Mouse (Mus musculus) gonadal fat pad, adult 2 months (tissue): ENCODE data around the gene Sorcs2. TPM values are rescaled to one million over a fixed set of nuclear protein-coding genes. Genes with fewer than 3 reads are reported as not detected.

Source experiments
- DNase-seq: peaks from one replicate; pipeline ENCODE4 v3.0.0-alpha.2; 2012; ENCODE audit warnings: low read depth
- polyA plus RNA-seq: library from polyadenylated mRNA; depleted of rRNA; stranded (reverse); fragments of >200 nt; gene quantifications from 2 replicates; pipeline ENCODE4 v1.2.3, GENCODE M21; 2012

The Sorcs2 gene
- polyA plus RNA-seq, 1 experiment, result 11.5 TPM

- no peak for DNase-seq
These were observed 169.3 kb downstream of the Sorcs2 start for GRCm38 (mm10) chr5:36228405-36229370.

DNA sequence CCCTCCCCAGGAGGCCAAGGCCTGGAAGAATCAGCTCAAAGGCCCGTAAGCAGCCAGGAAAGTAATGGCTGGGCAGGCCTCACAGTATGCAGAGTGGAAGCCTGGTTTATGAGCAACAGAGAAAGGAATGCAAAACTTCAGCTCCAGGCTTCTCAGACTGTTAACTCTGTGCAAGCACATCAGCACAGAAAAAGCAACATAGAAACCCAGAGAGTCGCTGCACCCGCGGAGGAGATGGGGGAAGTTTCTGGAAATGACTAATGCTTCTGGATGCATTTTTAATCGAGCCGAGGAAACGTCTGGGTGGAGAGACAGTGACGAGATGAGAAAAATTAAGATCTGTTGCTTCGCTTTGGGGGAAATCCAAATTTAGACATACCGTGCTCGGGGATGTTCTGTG is 171.6 kb downstream of the Sorcs2 start:
- DNase-seq, result no peak

GRCm38 (mm10) chr5:36225855-36226254 is 172.1 kb downstream of the Sorcs2 start:
- no peak for DNase-seq

DNA sequence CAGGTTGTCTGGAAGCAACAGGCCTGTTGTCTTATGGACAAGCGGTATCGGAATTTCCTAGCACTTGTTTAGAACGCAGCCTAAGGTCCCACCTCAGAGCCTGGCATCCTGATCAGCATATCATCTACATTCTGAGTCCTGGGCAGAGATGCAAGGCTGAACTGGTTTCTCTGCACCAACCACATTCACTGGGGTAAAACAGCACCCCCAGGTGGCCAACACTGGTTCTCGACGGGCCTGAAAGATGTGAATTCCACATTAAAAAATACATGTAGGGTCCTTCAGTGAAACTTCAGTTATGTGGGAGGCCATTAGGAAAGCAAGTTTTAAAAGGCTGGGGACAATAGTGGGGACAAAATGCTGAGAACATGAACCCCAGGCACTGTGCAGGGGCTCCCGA is 174.2 kb downstream of the Sorcs2 start:
- no peak for DNase-seq

GRCm38 (mm10) chr5:36220626-36221025 is 177.3 kb downstream of the Sorcs2 start:
- DNase-seq, result no peak

DNA sequence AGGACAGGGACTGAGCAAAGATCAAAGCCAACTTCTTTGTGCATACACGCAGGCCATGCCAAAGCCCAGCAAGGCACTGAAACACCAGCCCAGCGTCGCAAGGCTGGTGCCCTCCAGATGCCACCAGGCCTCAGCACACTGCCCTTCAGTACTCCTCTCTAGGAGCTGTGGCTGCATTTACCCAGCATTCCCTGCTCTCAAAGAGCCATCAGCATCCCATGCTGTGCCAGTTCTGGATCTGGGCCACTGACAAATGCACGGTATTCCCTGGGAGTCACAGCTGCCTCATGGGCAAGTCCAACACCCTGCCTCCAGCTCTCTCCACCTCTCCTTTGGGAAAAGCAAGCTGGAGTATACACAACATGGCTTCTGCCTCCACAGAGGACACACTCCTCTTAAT is 177.8 kb downstream of the Sorcs2 start:
- no peak for DNase-seq

- DNase-seq, result no peak
These were observed 184.6 kb downstream of the Sorcs2 start for GRCm38 (mm10) chr5:36213310-36213709.

- no peak for DNase-seq
These were observed 189.1 kb downstream of the Sorcs2 start for GRCm38 (mm10) chr5:36208803-36209202.

- no peak for DNase-seq
These were observed 192.5 kb downstream of the Sorcs2 start for GRCm38 (mm10) chr5:36205397-36205796.

DNA sequence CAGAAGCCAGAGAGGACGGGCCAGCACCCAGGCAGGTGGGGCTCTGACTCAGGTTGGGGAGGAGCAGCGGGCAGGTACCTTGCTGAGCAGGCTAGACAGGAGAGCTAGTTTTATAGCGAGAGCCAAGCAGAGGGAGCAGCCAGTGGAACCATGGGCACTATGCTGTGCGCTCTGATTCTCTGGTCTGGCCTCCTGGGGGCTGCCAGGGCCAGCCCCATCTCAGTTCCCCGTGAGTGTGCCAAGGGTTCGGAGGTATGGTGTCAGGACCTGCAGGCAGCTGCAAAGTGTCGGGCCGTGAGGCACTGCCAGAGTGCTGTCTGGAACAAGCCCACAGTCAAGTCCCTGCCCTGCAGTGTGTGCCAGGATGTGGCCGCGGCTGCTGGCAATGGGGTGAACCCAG is 194.0 kb downstream of the Sorcs2 start, which contains the start of gene Psapl1:
Psapl1 (plus strand) TSS at position 106 of the 400 bp plus-strand sequence.
- no peak for DNase-seq

DNA sequence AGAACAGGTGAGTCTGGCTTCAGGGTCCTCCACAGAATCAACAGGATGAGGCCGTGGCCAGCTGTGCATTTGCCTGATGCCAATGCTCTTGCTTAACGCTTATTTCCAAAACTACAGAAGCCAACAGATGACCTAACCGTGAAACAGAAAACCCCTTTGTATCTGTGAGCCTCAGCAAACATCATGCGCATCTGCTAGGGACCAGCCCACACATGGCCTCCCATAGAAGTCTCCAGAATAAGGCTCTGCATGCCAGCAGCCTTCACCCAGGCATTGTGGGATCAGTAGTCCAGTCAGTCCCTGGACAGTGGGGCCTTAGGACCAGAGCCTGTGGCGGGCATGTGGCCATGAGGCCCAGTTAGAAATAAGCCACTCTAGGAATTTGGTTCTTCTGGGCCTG is 194.5 kb downstream of the Sorcs2 start:
- no peak for DNase-seq

DNA sequence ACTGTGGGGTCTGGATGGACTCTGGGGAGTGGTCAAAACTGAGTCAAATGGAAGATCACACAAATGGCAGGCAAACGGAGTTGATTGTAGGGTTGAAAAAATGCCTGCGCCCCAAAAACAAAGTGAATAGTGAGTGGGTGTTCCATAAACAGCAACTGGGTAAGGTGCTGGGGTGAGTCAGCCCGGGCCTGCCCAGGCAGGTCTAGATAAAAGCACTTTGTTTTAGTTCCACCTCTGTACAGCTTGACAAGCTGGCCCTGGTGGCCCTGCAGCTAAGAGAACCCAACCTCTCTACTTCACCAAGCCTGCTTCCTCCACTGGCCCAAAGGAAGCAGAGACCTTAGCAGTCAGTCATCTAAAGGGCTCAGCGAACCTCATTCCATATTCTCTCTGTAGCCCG is 195.2 kb downstream of the Sorcs2 start:
- DNase-seq, result no peak

DNA sequence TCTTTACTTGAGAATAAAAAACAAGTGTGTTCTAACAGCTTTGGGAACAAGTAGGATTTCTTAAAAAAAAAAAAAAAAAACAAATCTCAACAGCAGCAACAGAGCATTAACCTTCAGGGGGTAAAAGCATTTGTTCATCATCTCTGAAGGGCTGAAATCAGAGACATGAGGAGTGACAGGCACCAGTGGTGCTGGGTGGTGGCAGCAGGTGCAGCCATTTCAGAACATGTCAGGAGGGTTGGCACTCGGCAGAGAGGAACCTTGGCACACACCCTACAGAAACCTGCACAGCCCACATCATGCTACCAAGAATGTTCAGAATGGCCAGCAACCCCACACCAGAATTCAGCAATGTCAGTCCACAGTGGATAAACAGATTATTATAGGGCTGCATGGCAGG is 198.4 kb downstream of the Sorcs2 start:
- no peak for DNase-seq

DNA sequence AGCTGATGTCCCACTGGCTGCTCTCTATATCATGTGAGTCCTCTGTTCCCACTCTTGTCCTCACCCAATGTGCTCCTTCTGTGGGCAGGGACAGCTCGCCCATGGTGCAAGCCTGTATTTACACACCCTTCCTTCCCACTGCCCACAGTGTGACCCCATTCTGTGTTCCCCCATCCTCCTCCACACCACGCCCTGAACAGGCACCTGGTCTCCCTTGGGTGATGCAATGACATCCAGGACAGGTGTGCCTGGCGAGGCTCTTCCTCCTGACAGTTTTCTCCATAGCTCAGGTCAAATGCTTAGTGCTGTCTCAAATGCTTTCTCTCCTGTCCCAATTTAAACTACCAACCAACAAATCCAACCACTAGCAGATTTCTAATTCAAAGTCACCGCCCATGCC is 202.5 kb downstream of the Sorcs2 start:
- DNase-seq, result no peak

DNA sequence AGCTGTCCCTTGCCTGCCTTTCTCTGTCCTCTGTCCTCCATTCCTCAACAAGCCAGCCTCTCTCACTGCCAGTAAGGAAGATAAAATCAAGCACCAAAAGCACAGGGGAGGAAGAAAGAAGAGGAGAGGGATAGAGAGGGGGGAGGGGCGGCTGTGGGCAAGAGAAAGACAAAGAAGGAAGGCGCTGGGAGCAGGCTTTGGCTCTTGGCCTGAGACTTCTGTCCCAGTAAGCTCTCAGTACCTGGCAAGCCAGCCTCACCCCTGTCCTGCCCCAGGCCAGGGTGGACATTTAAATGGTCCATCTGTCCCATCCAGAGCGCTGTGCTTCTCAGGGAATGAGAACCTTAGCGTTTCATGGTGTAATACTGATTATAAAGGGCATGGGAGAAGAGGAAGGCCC is 203.3 kb downstream of the Sorcs2 start:
- no peak for DNase-seq

GRCm38 (mm10) chr5:36192677-36193076 is 205.3 kb downstream of the Sorcs2 start:
- DNase-seq, result no peak

DNA sequence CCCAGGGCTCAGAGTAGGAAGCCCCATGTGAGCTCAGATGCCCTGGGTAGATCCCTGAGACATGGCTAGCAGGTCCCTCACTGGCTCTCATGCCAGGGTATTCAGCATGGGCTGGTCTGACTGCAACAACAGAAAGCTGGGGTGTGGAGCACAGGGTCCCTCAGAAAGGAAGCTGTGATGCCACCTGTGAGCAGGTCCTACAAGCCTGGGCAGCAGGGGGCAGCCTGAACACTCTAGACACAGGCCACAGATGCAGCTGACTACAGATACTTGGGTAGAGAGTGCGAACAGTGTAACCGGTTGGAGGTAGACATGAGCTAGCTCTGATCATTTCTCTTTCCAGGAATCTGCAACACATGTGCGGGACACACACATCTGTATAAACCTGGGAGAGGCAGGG is 206.1 kb downstream of the Sorcs2 start:
- no peak for DNase-seq

DNA sequence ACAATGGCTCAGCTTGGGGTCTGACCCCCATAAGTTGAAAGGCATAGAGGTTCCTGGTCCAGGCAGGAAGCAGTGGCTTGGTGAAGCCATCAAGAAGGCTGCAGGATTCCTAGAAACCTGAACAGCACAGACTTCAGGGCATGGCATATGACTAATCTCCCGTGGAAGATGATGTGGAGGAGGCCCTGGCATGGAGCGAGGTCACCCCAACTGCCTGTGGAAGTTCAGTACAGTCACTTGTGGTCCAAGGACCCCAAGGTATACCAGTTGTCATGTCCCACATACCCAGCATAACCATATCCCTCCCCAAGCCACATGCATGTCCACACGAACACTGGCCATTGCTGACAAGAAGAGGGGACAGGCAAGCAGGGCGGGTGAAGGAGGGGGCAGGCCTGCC is 206.7 kb downstream of the Sorcs2 start:
- DNase-seq, result no peak

GRCm38 (mm10) chr5:36188310-36188709 is 209.6 kb downstream of the Sorcs2 start:
- DNase-seq, result no peak

GRCm38 (mm10) chr5:36186294-36187053 is 211.5 kb downstream of the Sorcs2 start:
- DNase-seq, result no peak

DNA sequence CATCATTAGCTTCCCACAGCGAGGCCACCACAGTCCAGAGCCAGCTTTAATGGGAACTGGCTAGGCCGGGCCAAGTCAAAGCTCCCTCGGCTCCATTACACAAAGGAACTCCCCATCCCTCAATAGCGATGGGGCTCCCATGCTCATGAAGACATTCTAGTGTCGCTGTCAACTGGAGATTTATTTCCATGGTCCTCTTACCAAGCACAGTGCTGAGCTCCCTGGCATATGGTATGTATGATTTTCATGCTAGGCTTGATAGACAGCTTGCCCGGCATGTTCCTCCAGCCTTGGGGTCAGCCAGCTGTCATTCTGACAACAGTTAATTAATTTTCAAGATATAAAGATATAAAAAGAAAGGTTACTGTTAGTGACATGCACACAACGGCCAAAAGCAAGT is 215.6 kb downstream of the Sorcs2 start:
- no peak for DNase-seq

DNA sequence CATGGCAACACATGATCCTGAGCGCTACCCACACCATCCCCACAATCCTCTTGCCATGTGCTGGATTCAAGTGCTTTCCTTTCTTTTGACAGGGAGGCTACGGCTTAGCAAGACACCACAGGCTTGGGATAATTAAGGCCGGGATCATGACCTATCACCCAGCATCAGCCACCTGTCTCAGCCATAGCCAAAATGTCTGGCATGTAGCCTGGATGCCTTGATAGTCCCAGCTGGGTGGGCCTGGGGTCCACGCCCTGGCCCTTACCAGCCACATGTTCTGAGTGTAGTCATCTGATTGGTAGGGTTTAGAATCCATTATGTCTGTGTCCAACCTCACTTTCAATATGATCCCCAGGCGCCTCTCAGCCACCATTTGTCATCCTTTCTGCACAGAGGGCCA is 218.2 kb downstream of the Sorcs2 start:
- DNase-seq, result no peak

DNA sequence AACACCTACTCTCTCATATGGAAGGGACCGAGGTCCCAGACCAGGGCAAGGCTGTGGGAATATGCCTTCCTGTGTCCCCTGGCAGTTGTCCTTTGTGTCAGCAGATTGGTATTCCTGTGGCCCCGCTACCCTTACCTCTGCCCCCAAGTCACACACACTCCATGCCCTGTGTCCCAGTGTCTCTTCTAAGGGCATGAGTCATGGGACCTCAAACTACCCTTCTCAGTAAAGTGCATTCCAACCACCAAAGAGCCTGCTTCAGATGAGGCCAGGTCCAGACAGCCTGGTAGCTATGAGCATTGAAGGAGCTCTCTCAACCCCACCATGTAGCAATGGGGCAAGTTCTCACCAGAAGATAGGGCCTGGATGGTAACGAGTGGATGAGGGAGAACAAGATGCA is 219.2 kb downstream of the Sorcs2 start:
- no peak for DNase-seq
